Mouse (Mus musculus) liver, adult (tissue): ENCODE data around the gene Msh5.

ENCODE experiments used
- GATA4 ChIP-seq: IDR thresholded peaks from 2 replicates; pipeline ENCODE4 v1.6.1; 2014; ENCODE audit warnings: mild to moderate bottlenecking, low read length; ENCODE audit not compliant: insufficient replicate concordance

Gene Msh5

GRCm38 (mm10) chr17:35005158-35005557 is 41.4 kb downstream of the Msh5 start:
- no peak for TF ChIP-seq GATA4

- TF ChIP-seq GATA4 = no peak
Measured at GRCm38 (mm10) chr17:35004075-35004717, 42.3 kb downstream of the Msh5 start.

- TF ChIP-seq GATA4 = no peak
Measured at GRCm38 (mm10) chr17:35003022-35003838, 43.3 kb downstream of the Msh5 start.

- TF ChIP-seq GATA4 = no peak
Measured at GRCm38 (mm10) chr17:35002153-35002865, 44.2 kb downstream of the Msh5 start.

DNA sequence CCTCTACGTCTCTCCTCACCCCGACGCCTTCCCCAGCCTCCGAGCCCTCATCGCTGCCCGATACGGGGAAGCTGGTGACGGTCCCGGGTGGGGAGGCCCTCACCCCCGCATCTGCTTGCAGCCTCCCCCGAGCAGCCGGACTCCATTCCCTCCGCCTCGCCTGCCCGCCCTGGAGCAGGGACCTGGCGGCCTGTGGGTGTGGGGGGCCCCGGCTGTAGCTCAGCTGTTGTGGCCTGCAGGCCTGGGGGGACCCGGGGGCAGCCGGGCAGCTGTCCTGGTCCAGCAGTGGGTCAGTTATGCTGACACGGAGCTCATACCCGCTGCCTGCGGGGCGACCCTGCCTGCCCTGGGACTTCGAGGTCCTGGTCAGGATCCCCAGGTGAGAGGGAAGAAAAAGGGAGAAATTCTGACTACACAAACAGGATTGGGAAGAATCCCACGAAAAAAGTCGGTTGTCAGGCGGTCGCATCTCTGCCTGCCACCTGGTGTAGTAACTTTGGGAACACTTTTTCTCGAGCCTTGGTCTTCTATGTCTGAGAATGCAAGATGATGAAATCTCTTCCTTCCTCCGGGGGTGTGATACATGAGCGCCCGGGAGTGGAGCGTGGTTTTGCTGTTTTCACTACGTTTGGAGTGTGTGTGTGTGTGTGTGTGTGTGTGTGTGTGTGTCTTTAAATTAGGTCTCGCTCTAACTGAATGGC is 44.9 kb downstream of the Msh5 start:
- no peak for TF ChIP-seq GATA4

- no peak; the same call in 1 of the 2 replicates for TF ChIP-seq GATA4
Measured at GRCm38 (mm10) chr17:35000717-35001451, 45.7 kb downstream of the Msh5 start, which contains the start of gene Vars. Gene Vars (plus strand): TSS chr17:35000987.

- no peak for TF ChIP-seq GATA4
Measured at GRCm38 (mm10) chr17:34998526-34999430, 47.8 kb downstream of the Msh5 start.

DNA sequence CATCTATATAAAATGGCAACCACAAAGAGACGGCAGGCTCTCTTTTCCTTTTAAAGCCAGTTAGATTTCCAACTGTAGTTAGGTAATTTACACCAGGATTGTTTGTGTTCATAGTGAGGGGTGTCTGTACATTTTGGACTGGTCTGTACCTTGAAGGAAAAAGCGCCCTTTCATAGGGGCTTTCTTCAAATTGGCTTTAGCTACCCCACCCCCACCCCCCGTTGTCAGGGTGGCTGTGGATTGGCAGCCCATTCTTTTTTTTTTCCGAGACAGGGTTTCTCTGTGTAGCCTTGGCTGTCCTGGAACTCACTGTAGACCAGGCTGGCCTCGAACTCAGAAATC is 49.4 kb downstream of the Msh5 start:
- TF ChIP-seq GATA4 = no peak

GRCm38 (mm10) chr17:34996411-34997141 is 50.0 kb downstream of the Msh5 start:
- TF ChIP-seq GATA4 = no peak

DNA sequence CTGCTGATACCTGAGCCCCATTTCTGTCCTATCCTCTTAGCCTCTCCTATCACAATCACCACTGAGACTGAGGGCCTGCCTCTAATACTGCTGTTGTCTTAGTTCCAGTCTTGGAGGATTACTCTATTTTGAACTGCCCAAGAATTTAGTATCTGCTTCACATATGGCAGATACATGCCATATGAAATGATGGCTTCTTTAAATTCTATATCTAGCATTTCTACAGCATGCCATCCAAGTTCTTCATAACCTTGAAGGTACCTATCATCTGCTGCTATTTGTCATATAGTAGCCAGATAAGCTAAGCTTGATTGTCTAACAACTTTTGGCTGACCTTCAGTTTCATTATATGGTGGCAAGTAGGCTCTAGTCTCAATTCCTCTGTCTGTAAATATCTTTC is 51.8 kb downstream of the Msh5 start:
- TF ChIP-seq GATA4 = no peak

GRCm38 (mm10) chr17:34984218-34984617 is 62.3 kb downstream of the Msh5 start:
- TF ChIP-seq GATA4 = no peak

DNA sequence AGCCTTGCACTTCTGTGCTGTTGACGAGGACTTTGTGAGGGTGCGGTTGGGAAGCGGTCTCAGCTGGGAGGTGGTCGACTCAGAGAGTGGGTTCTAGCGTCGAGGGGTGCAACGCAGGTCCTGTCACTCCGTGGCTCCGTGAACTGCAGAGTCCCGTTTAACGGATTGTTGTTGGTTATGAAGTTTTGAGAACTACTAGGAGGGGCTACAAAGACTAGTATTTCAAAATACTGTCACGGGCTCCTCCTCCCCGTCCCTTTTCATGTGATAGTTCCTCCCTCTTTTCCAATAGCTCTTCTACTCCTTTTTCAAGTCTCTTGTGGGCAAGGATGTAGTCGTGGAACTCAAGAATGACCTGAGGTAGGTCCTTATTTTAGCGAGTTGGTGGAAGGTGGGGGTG is 64.2 kb downstream of the Msh5 start:
- no peak for TF ChIP-seq GATA4

- TF ChIP-seq GATA4 = peak; percentile 54; the same call in 1 of the 2 replicates
Measured at GRCm38 (mm10) chr17:34981690-34982180, 64.8 kb downstream of the Msh5 start, which contains the start of gene Lsm2. Gene Lsm2 (plus strand): TSS chr17:34981862.

DNA sequence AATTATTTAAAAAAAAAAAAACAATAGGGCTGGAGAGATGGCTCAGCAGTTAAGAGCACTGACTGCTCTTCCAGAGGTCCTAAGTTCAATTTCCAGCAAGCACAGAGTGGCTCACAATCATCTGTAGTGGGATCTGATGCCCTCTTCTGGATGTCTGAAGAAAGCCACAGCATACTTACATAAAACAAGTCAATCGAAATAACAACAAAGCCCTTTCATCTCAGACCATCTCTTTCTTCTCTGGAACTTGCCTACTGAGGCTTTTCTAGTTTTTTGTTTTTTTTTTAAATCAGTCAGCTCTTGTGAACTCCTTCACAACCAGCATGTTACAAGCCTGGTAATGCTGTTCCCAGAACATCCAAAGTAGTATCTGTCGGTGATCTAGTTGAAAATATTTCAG is 65.9 kb downstream of the Msh5 start:
- no peak for TF ChIP-seq GATA4
